Mouse (Mus musculus): ENCODE results near the gene Phlpp1.

DNA sequence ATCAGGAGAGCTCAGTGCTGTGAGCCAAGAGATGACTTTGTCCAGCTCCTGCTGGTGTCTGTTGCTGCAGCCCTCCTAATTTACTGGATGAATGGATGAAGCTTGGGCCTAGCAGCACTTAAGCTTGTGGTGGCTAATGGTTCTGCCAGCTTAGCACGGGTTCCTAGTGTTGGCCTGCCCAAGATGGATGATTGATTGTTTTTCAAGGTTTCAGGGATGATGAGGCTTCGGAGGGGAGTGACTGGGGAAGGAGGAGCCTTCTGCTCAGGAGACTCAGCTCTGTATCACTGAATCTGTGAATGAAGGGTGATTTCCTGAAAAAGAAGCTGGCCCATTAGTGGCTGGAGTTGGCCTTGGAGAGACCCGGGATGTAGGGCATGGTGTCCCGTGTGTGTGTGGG is 105.7 kb downstream of the Phlpp1 start:
- no peak for TF ChIP-seq CTCF (IDR thresholded peaks at IDR 0.05; ENCODE audit: low read depth, low read length)
- no peak for TF ChIP-seq POLR2A (IDR thresholded peaks at IDR 0.05; ENCODE audit: extremely low read depth, insufficient read depth, low read length)

Measured in liver, adult 2 months (tissue).